ENCODE assay signal across 10 mouse cellular contexts in genomic region chr10:75116842-75117457, GRCm38 (mm10). TPM values are rescaled to one million over a fixed set of nuclear protein-coding genes. Genes with fewer than 3 reads are reported as not detected.
DNase-seq lines count a peak whose midpoint lies in the region; ATAC-seq lines count a peak whose summit lies in the region.
"Had no signal": no experiment of that assay in that cellular context is flagged by ENCODE, and none has a peak within 500 bp of the region (broad histone marks: within the 10 kb centered on the region; RNA-seq: fewer than 3 reads in every experiment).

No protein-coding gene starts in this region.

- no peak overlapping the region for H3K9ac ChIP-seq in heart, embryonic 14.5 days (ENCODE audit: low read length)
- H3K9ac ChIP-seq: neural tube, embryonic 12.5 days had no signal

- intact Hi-C loops in heart, postnatal 25 days (cut with DNase I) = no loop called here

- H3K4me1 ChIP-seq in heart, embryonic 14.5 days (ENCODE audit: control insufficient read depth in 2 of 2, insufficient read depth in 2 of 2, low read length in 2 of 2) = peaks cover 41 to 57% of the 10 kb centered on the region in 2 experiments

- no peaks in the 10 kb centered on the region for H3K27me3 ChIP-seq in heart, embryonic 14.5 days (ENCODE audit: control insufficient read depth, insufficient read depth, low read length)
- H3K27me3 ChIP-seq: neural tube, embryonic 12.5 days had no signal

- ATAC-seq in heart, embryonic 14.5 days (ENCODE audit: insufficient number of reproducible peaks, insufficient read depth, low FRiP score, low read depth) = no peak

- peak overlapping the region; percentile 14 to 31; a peak in 3 of 4 replicates for H3K27ac ChIP-seq in heart, embryonic 14.5 days (replicated peaks in 1 of 2; ENCODE audit: control insufficient read depth in 1 of 2, insufficient read depth in 1 of 2, low read depth in 2 of 2, low read length in 2 of 2)
- H3K27ac ChIP-seq: neural tube, embryonic 12.5 days had no signal

- peak; percentile 71 to 76 for DNase-seq in heart, adult 18-20 months
- DNase-seq in heart, postnatal 25 days (ENCODE audit: low spot score) = no peak
- DNase-seq in brain, adult 2 months (ENCODE audit: low read depth, low spot score) = peak; percentile 76
- DNase-seq in lung, postnatal 10 days = peak; percentile 68
- DNase-seq in cerebellum, adult 9-10 months = no peak
- no peak for DNase-seq in adrenal gland, postnatal 36 days
- DNase-seq in adrenal gland, postnatal 25 days = no peak
- DNase-seq: kidney, adult 9 months had no signal

- no peak overlapping the region for H3K4me2 ChIP-seq in heart, embryonic 14.5 days (ENCODE audit: low read length)
- H3K4me2 ChIP-seq: neural tube, embryonic 12.5 days had no signal

- WGBS in heart, embryonic 14.5 days = 39% methylated on average over 7 of the region's 7 CpGs

- H3K9me3 ChIP-seq in heart, embryonic 14.5 days (ENCODE audit: control insufficient read depth, low read length) = no peaks in the 10 kb centered on the region
- H3K9me3 ChIP-seq: neural tube, embryonic 12.5 days had no signal

- no peak overlapping the region for H3K4me3 ChIP-seq in heart, embryonic 14.5 days (ENCODE audit: control insufficient read depth in 1 of 2, insufficient read depth in 1 of 2, low read depth in 1 of 2, low read length in 2 of 2)
- H3K4me3 ChIP-seq: neural tube, embryonic 12.5 days had no signal

- no peaks in the 10 kb centered on the region for H3K36me3 ChIP-seq in heart, embryonic 14.5 days (ENCODE audit: control insufficient read depth, insufficient read depth, low read length)
- H3K36me3 ChIP-seq: neural tube, embryonic 12.5 days had no signal

RNA-seq across cellular contexts. Expression of gene Bcr, which starts 56.6 kb away (rescaled TPM):
- total RNA-seq in heart, adult 18-20 months (2021) = 10 to 100 TPM in 1 of 2 experiments, 1 to 10 TPM in 1; 8.7 to 10.7 TPM
- 1 to 10 TPM; 9.8 TPM for total RNA-seq in heart, postnatal 25 days (2021)
- polyA plus RNA-seq in heart, embryonic 14.5 days (2014; fragmentation: Nextera tagmentation; extraction: Ambion mirVana) = 14.5 and 14.6 TPM in 2 replicates
- total RNA-seq in adrenal gland, postnatal 36 days (2021) = 10 to 100 TPM; 33.8 to 47.7 TPM
- 31.3 and 41.0 TPM in 2 replicates for total RNA-seq in adrenal gland, postnatal 25 days (2021)

Comparison
In these comparisons a context has a peak if more than half of its experiments do, and no peak if none do; other contexts are left out.
1. DNase-seq: peak in heart, adult 18-20 months (2 of 2), brain, adult 2 months (single experiment) and lung, postnatal 10 days (single experiment); none in heart, postnatal 25 days (single experiment), cerebellum, adult 9-10 months (single experiment), adrenal gland, postnatal 36 days (0 of 2) and adrenal gland, postnatal 25 days (single experiment).